Mouse (Mus musculus) kidney, embryonic 16.5 days (tissue): ENCODE data around the gene Zfp36l2. TPM values are rescaled to one million over a fixed set of nuclear protein-coding genes. Genes with fewer than 3 reads are reported as not detected.

ENCODE experiments used
- ATAC-seq: fragments of 200-750 bp; cut with Nextera tagmentation; 2 replicates; pipeline ENCODE4 v1.8.0; 2017; ENCODE audit warnings: moderate TSS enrichment; ENCODE audit not compliant: low FRiP score, low TSS enrichment
- H3K27ac ChIP-seq: fragments of 300-500 bp; sonication (generic); 2 replicates; pipeline ENCODE4 v1.5.1; 2014; ENCODE audit warnings: low read length
- H3K27me3 ChIP-seq: fragments of 300-500 bp; sonication (generic); 2 replicates; pipeline ENCODE4 v1.6.1; 2014; ENCODE audit warnings: low read length, control low read depth, mixed read lengths; ENCODE audit not compliant: insufficient read depth
- H3K36me3 ChIP-seq: fragments of 300-500 bp; sonication (generic); 2 replicates; pipeline ENCODE4 v1.6.1; 2014; ENCODE audit warnings: low read length, control low read depth, mixed read lengths; ENCODE audit not compliant: insufficient read depth
- H3K4me1 ChIP-seq: fragments of 300-500 bp; sonication (generic); 2 replicates; pipeline ENCODE4 v1.6.1; 2014; ENCODE audit warnings: low read length, control low read depth, mixed read lengths; ENCODE audit not compliant: insufficient read depth
- H3K4me2 ChIP-seq: fragments of 300-500 bp; sonication (generic); replicated peaks from 2 replicates; pipeline ENCODE4 v1.6.1; 2014; ENCODE audit warnings: low read depth, low read length
- H3K4me3 ChIP-seq: fragments of 300-500 bp; sonication (generic); 2 replicates; pipeline ENCODE4 v1.5.1; 2014; ENCODE audit warnings: mild to moderate bottlenecking, low read length
- H3K9ac ChIP-seq: fragments of 300-500 bp; sonication (generic); replicated peaks from 2 replicates; pipeline ENCODE4 v1.6.1; 2014; ENCODE audit warnings: low read length
- H3K9me3 ChIP-seq: fragments of 300-500 bp; sonication (generic); 2 replicates; pipeline ENCODE4 v1.6.1; 2016; ENCODE audit warnings: low read length, control low read depth
- WGBS: fragments of 180-500 bp; shearing (Covaris S2); extraction: QIAGEN DNeasy Blood & Tissue Kit; methylation state at CpG from one replicate; pipeline ENCODE4 v1.1.7; 2014; 5-methylcytosine and 5-hydroxymethylcytosine counted together
- polyA plus RNA-seq: library from polyadenylated mRNA; unstranded; fragments of >200 nt; fragmentation: Nextera tagmentation; extraction: Ambion mirVana; gene quantifications from 2 replicates; pipeline ENCODE4 v1.2.1, GENCODE M21; 2015

Gene Zfp36l2
- polyA plus RNA-seq, 1 experiment from 2014 or later = 9.5 TPM

DNA sequence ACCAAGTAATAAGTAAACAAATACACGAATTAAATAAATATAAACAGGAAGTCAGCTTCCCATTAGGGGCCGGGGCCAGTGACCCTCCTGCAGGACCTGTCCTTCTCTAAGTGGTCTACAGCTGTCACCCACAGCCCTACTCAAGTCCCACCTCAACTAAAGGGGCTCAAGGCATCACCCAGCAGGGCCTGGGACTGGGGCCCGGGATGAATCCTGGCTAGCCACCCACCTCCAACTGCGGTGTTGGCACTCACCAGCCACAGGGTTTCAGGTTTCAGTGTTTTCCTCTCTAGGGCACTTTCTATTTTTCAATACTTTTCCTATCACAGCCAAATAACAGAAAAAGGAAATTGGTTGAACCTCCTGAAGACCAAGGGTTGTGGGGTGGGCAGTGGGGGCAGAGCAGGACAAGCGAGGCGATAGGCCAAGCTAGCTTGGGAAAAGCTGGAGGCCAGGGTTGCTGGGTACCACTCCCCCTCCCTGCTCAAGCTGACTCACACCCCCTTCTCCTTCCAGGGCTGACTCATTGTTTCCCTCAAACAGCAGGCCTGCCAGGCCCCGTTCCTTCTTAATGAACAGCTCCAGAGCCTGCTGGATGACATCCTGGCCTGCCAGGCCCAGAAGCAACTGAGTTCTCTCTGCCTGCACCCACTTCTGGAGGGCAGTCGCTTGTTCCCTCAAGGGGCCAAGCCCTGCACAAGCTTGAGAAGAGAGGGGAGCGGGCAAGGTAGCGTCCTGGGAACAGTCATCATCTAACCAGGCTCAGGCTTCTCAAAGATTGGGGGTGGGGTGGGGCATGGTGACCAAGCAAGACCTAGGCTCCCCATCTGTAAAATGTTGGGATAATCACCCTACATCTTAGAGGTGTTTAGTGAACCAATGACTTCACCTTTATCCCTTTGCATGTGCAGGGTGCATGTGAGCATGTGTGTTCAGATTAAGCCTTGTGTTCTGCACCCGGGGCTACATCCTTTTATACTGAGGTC is 39.0 kb downstream of the Zfp36l2 start:
- H3K4me3 ChIP-seq = no peak overlapping the region
- no peaks in the 10 kb centered on the region for H3K9me3 ChIP-seq
- WGBS = 43% methylated on average over 11 of the region's 11 CpGs
- no peaks in the 10 kb centered on the region for H3K36me3 ChIP-seq
- H3K4me2 ChIP-seq = no peak overlapping the region
- peaks cover 40% of the 10 kb centered on the region for H3K4me1 ChIP-seq
- no peaks in the 10 kb centered on the region for H3K27me3 ChIP-seq
- ATAC-seq = peak; percentile 44
- H3K9ac ChIP-seq = no peak overlapping the region
- H3K27ac ChIP-seq = peak overlapping the region; percentile 53

DNA sequence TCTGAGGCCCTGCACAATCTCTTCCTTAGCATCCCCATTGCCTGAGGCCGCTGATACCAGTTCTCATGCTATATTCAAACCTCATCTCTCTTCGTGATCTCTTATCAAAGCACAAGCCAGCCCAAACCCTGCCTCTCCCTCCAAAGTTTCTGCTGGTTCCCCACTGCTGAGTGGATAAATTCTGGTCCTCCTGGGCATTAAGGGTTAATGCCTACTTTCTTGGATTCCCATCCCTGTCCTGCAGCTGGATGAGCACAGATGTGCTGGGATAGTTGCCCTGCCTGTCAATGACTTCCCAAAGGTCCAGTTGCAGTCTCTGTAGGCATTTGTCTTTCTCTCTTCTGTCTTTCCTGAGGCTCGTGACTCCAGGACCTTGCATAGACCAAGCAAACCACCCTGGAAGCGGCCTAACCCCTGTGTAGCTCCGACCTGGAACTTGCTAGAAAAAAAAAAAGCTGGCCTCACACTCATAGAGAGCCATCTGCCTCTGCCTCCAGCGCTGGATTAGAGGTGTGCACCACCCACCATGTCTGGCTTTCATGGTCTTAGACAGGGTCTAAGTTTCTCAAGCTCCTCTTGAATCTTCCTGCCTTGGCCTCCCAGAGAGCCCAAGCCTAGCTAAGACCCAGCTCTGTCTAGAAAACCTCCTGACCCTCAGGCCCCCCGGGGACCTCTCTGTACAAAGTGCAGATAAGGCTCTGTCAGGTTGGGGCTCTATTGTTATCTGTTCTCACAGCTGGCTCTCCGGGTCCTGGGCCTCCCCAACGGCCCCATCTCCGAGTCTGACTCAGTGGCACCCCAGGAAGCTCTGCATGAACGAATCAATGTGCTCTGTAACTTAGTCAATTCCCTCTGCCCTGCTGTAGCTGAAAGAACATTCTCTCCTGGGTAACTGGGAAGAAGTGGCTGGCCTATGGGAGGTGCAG is 40.3 kb downstream of the Zfp36l2 start:
- no peak for ATAC-seq
- no peaks in the 10 kb centered on the region for H3K36me3 ChIP-seq
- 71% methylated on average over 11 of the region's 11 CpGs for WGBS
- no peak overlapping the region for H3K9ac ChIP-seq
- peaks cover 54% of the 10 kb centered on the region for H3K4me1 ChIP-seq
- H3K9me3 ChIP-seq = no peaks in the 10 kb centered on the region
- H3K4me2 ChIP-seq = no peak overlapping the region
- no peak overlapping the region for H3K27ac ChIP-seq
- H3K27me3 ChIP-seq = no peaks in the 10 kb centered on the region
- no peak overlapping the region for H3K4me3 ChIP-seq

DNA sequence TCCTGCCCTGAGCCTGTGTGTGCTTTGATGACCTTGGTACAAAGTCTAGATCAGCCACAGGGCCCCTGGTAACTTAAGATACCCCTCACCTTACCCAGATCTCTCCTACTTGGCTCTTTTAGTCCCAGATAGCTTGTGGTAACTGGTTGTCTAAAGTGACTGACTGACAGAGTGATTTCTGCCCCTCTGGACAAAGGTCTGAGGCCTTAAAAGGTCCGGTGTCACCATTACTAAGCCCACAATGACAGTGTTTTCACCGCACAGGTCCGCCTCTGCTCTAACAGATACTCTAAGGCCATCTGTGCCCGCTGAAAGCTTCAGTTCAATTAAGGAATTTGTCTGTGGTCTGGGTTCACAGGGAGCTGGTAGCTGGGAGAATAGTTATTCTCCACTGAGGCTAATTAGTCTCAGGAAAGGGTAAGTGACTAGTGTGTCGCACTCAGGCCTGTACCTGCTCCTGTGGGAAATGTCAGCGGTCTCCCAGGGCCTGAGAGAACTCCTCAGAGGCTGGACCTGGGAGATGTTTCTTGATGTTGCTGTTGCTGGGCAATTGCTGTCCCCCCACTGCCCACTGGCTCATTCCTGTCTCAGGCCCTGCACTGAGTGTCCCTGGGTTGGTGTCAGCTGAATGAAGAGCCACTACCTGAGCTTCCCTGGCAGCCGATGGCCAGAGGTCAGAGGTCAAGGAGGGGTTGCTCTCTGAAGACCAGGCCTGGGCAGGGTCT is 41.1 kb downstream of the Zfp36l2 start:
- Histone ChIP-seq H3K4me1 (peaks cover 61% of the 10 kb centered on the region), H3K27ac (peak overlapping the region; percentile 66), H3K4me3 (no peak overlapping the region), H3K9me3 (no peaks in the 10 kb centered on the region), H3K9ac (peak overlapping the region; percentile 37; the same call in 1 of the 2 replicates), H3K36me3 (no peaks in the 10 kb centered on the region), H3K4me2 (no peak overlapping the region), H3K27me3 (no peaks in the 10 kb centered on the region)
- WGBS = 50% methylated on average over 7 of the region's 7 CpGs
- ATAC-seq = no peak

DNA sequence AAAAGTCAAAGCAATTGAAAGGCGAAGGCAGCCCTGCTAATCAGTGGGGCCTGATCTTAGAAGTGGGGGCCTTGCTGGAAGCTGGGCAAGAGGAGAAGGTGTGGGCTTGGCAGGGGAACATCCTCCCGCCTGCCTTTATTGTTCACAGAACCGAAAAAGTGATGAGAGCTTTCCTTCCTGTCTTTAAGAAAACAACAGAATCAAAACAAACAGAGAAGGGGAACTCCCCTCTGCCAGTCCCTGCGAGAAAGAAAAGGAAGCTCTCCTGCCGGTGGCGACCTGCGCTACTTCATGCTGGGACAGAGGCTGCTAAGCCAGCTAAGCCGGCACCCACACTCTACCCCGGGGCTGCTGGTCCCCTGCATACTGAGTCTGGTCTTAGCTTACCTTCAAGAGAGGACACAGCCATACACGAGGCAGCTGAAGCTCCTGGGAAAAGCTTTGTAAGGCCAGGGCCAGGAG is 41.9 kb downstream of the Zfp36l2 start:
- Histone ChIP-seq H3K4me2 (no peak overlapping the region), H3K27ac (peak overlapping the region; percentile 66), H3K27me3 (no peaks in the 10 kb centered on the region), H3K9me3 (no peaks in the 10 kb centered on the region), H3K4me3 (no peak overlapping the region), H3K36me3 (no peaks in the 10 kb centered on the region), H3K4me1 (peaks cover 60% of the 10 kb centered on the region), H3K9ac (peak overlapping the region; percentile 37; the same call in 1 of the 2 replicates)
- ATAC-seq = 0 out of 2 replicates have a peak, but pooled peaks have one; percentile 19
- WGBS = 17% methylated on average over 10 of the region's 10 CpGs

DNA sequence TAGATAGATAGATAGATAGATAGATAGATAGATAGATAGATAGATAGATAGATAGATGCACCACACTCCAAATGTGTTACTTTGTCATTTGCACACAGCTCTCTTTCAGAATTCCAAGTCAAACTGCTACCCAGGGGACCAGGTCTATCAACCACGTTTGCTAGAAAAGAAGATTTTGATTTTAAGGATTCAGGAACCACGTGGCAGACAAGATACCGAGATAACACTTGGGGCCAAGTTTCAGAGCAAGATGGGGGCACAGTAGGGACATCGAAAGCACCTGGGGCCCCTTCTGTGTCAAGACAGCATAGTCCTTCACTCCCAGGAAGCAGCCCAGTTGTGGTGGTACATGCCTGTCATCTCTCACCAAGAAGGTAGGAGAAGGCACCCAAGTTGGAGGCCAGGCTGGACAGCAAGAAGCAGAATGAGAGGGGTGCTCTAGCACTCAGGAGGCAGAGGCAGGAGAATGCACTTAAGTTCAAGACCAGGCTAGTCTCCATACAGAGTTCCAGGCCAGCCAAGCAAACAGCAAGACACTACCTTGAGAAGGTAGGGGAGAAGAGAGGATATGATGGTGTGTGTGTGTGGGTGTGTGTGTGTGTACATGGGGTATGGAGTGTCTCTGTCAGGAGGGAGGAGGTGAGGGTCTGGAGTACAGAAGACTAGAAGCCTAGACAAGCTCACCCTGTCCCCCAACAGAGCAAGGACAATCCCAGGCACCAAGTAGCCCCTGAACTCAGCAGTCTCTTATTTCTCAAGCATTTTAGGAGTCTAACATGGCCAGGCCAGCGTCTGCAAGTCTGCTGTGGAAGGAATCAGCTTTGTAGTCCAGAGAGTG is 42.8 kb downstream of the Zfp36l2 start:
- 85% methylated on average over 5 of the region's 5 CpGs for WGBS
- Histone ChIP-seq H3K4me2 (no peak overlapping the region), H3K4me1 (peaks cover 64% of the 10 kb centered on the region), H3K36me3 (no peaks in the 10 kb centered on the region), H3K4me3 (no peak overlapping the region), H3K9ac (0 out of 2 replicates have a peak overlapping the region, but pooled peaks have one; percentile 37), H3K27me3 (no peaks in the 10 kb centered on the region), H3K27ac (peak overlapping the region; percentile 66; the same call in 1 of the 2 replicates), H3K9me3 (no peaks in the 10 kb centered on the region)
- ATAC-seq = no peak

DNA sequence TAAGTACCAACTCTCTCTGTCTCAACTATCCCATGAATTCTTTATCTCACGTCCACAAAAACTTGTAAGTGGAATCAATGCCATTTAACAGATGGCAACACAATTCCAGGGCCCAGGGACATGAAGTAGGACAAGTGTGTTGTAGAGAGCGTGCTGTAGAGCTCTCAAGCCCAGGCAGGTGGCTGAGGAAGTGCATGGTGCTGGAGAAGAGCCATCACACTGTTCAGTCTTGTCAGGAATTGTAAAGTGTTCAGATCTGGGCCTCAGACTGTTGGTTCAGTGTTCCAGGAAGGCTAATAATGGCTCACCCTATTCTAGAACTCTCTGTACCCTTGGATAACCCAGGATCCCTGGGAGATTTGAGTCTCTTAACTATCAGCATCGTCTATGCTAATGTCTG is 43.6 kb downstream of the Zfp36l2 start:
- H3K4me2 ChIP-seq = no peak overlapping the region
- no peak overlapping the region for H3K9ac ChIP-seq
- no peaks in the 10 kb centered on the region for H3K27me3 ChIP-seq
- no peak overlapping the region for H3K4me3 ChIP-seq
- peaks cover 61% of the 10 kb centered on the region for H3K4me1 ChIP-seq
- no peak overlapping the region for H3K27ac ChIP-seq
- no peak for ATAC-seq
- H3K9me3 ChIP-seq = no peaks in the 10 kb centered on the region
- 92% methylated on average over 3 of the region's 3 CpGs for WGBS
- no peaks in the 10 kb centered on the region for H3K36me3 ChIP-seq

DNA sequence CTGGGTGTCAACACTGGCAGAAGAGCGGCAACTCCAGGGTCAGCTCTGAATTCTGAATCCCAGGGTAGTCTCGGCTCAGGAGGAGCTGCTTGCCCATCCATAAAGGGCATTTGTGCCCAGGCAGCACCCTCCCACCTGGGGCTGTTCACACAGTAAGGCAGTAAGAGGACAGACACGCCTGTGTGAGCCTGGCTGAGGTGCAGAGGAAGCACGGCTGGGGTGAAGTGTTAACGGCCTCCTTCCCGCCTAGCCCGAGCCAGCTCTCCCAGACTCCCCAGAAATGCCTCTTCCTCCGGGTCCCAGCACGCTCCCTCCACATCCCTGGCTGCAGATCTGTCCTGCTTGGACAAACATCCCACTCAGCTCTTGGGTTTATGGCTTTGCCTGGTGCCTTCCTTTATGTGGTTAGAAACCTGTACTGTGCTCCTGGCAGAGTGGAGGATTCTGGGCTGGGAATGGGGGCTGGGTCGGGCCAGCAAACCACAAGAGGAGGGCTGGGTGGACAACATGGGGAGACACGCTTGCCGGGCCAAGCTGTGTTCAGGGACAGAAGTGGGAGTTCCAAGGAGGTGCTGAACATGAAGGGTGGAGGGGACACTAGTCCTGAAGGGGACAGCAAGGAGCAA is 44.4 kb downstream of the Zfp36l2 start:
- H3K36me3 ChIP-seq = no peaks in the 10 kb centered on the region
- H3K27me3 ChIP-seq = no peaks in the 10 kb centered on the region
- 23% methylated on average over 12 of the region's 12 CpGs for WGBS
- peak overlapping the region; percentile 44 for H3K9ac ChIP-seq
- H3K27ac ChIP-seq = peak overlapping the region; percentile 59
- no peaks in the 10 kb centered on the region for H3K9me3 ChIP-seq
- no peak overlapping the region for H3K4me3 ChIP-seq
- ATAC-seq = peak; percentile 52
- H3K4me2 ChIP-seq = 0 out of 2 replicates have a peak overlapping the region, but pooled peaks have one; percentile 2
- H3K4me1 ChIP-seq = peaks cover 53% of the 10 kb centered on the region

DNA sequence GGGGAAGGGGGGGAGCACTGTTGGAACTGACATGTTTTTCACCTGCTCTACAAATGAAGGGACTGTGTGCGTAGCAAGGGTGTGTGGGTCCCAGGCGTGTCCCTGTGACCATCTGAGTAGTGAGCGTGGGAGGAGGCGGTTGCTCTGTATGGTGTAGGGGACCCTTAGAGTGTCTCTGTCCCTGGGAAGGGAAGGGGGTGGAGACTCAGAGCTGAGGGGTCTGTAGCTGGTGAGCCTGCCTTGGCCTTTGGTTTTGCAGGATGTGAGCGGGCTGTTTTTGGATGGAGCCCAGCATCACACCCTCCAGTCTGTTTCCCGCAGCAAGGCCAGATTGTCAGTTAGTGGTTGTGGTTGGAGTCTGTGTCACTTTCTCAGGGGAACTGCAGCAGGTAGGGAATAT is 46.1 kb downstream of the Zfp36l2 start:
- no peak for ATAC-seq
- Histone ChIP-seq H3K4me3 (no peak overlapping the region), H3K9me3 (no peaks in the 10 kb centered on the region), H3K27me3 (no peaks in the 10 kb centered on the region), H3K27ac (peak overlapping the region; percentile 83), H3K9ac (0 out of 2 replicates have a peak overlapping the region, but pooled peaks have one; percentile 5), H3K4me1 (peaks cover 56% of the 10 kb centered on the region), H3K4me2 (no peak overlapping the region), H3K36me3 (no peaks in the 10 kb centered on the region)
- WGBS = 68% methylated on average over 6 of the region's 6 CpGs
